Mouse (Mus musculus): ENCODE results near the gene Olfr1426. TPM values are rescaled to one million over a fixed set of nuclear protein-coding genes. Genes with fewer than 3 reads are reported as not detected.

Olfr1426 gene
- not detected for polyA plus RNA-seq (2014; fragmentation: Illumina TruSeq; extraction: RNeasy Lipid Tissue Mini Kit (QIAGEN cat#74804); ENCODE audit: low replicate concordance)

DNA sequence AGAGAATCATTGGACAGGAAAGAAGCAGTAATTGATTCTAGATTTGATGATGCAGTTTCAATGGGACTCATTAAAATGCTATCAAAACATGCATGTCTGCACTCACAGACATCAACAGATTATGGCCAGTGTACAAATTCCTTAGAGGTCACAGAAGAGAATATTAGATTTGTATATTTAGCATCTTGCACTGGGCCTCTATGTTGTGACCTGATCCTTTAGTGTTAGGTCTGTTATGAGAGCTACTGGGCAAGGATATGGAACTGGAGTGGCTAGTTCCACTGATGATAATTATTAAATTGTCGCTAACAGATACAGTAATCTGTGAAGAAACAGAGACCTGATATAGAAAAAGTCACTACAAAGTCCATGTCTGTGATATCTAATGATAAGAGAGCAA is at the start of gene Olfr1426:
Gene Olfr1426 (minus strand): TSS at position 101 of the 400 bp plus-strand sequence.

DNA sequence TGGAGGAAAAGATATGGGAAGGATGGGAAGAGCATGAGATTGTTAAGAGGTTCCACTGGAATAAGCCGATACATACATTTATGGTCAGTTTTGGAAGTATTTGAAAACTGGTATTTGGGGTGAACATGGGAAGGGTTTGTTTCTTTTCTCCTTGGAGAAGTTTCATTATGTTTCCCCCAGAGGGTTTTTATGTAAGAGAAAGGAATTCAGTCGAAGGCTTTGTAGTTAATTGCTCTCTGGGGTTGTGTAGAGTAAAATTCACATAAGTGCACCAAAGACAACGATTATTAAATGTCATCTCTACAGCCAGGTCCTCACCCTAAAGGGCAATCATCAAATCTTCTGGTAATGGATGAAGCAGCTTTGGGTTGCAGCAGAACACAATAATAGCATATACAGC is 31.3 kb upstream of the Olfr1426 start, which contains the start of gene Olfr76:
Gene Olfr76 (minus strand): TSS at position 101 of the 400 bp plus-strand sequence.

DNA sequence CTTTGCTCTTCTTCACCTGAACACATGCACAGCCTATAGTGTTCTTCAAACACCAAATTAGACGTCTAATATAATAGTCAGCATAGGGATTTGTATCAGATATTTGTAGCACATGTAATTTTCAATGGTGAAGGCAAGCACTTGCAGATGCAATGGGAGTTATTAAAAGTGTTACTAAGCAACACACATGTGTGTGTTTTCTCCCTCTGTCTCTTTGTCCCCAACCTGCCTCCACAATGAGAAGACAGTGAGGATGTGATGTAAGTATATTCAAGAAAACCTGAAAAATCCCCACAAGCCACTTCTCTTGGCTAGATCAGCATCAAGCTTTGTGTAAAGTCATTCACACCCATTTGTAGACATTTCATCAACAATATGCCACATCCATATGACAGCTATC is 24.0 kb upstream of the Olfr1426 start, which contains the start of gene Olfr1428:
Gene Olfr1428 (minus strand): TSS at position 101 of the 400 bp plus-strand sequence.

DNA sequence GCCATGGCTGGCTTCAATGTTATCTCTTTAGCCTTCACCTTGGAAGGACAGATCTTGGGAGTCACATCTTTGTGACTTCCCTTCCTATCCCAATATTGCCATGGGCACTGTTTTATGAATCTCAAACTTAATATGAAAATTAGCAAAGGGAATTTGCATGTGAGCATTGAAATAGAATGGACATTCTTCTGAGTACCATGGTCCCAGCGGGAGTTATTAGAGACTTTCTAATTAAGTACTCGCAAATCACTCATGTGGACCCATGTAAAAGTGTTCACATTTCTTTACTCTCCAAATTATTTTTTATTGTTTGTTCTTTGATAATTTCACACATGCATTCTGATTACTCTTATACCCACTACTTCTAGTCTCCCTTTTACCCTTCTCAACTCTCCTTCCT is 11.4 kb upstream of the Olfr1426 start, which contains the start of gene Olfr1427:
Gene Olfr1427 (minus strand): TSS at position 101 of the 400 bp plus-strand sequence.

DNA sequence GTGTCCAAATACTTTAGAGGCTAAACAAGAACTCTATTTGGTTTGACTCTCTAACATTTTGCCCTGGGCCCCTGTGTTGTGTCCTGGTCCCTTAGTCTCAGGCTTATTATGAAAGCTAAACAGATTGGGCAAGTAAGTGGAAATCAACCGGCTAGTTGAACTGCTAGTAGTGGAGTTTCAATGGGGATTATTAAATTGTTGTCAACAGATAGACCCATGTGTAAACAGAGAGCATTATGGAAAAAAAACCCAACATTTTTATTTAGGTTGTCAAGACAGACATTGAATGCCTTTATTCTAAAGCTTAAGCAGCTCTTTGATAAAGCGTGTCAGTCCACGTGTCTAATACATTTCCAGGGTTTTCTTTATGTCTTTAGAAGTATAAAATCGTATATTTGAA is 14.2 kb downstream of the Olfr1426 start, which contains the start of gene Olfr1425:
Gene Olfr1425 (minus strand): TSS at position 101 of the 400 bp plus-strand sequence.

DNA sequence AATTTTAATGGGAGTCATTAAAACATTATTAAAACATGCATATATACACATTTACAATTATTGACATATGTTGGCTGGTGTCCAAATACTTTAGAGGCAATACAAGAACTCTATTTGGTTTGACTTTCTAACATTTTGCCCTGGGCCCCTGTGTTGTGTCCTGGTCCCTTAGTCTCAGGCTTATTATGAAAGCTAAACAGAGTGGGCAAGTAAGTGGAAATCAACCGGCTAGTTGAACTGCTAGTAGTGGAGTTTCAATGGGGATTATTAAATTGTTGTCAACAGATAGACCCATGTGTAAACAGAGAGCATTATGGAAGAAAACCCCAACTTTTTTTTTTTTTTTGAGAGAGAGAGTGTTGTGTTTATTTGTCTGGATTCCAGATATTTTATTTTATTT is 29.2 kb downstream of the Olfr1426 start, which contains the start of gene Olfr1424:
Gene Olfr1424 (minus strand): TSS at position 101 of the 400 bp plus-strand sequence.

DNA sequence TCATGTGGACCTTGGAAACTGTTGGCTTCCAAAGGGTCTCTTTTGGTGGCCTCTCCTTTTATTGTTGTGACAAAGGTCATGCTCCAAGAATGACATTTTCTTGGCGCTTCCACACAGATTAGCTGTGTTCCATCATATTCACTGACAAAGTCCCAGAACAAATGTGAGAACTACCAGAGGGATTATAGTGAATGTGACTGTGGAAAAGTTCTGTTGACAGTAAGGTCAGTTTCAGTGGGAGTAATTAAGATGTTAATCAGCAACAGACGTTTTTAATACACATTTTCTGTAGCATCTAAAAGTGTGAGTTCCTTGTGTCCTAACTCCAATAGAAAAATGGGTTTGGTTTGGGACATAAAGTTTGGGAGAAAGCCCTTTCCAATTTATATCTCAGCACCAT is 50.6 kb downstream of the Olfr1426 start, which contains the start of gene Olfr1423:
Gene Olfr1423 (minus strand): TSS at position 101 of the 400 bp plus-strand sequence.

Other genes starting within 250 kb of the Olfr1426 start
- gene Olfr1418, start 230.9 kb downstream of the Olfr1426 start, polyA plus RNA-seq (2014; fragmentation: Illumina TruSeq; extraction: RNeasy Lipid Tissue Mini Kit (QIAGEN cat#74804); ENCODE audit: low replicate concordance) = not detected
- not detected for gene Olfr1419, start 216.9 kb downstream of the Olfr1426 start, polyA plus RNA-seq (2014; fragmentation: Illumina TruSeq; extraction: RNeasy Lipid Tissue Mini Kit (QIAGEN cat#74804); ENCODE audit: low replicate concordance)
- gene Olfr1420, start 205.4 kb downstream of the Olfr1426 start, polyA plus RNA-seq (2014; fragmentation: Illumina TruSeq; extraction: RNeasy Lipid Tissue Mini Kit (QIAGEN cat#74804); ENCODE audit: low replicate concordance) = not detected
- 34.9 TPM for gene Patl1, start 179.6 kb downstream of the Olfr1426 start, polyA plus RNA-seq (2014; fragmentation: Illumina TruSeq; extraction: RNeasy Lipid Tissue Mini Kit (QIAGEN cat#74804); ENCODE audit: low replicate concordance)
- 27.3 TPM for gene Osbp, start 126.1 kb downstream of the Olfr1426 start, polyA plus RNA-seq (2014; fragmentation: Illumina TruSeq; extraction: RNeasy Lipid Tissue Mini Kit (QIAGEN cat#74804); ENCODE audit: low replicate concordance)
- gene Olfr1423, start 50.7 kb downstream of the Olfr1426 start, polyA plus RNA-seq (2014; fragmentation: Illumina TruSeq; extraction: RNeasy Lipid Tissue Mini Kit (QIAGEN cat#74804); ENCODE audit: low replicate concordance) = not detected
- gene Olfr1424, start 29.3 kb downstream of the Olfr1426 start, polyA plus RNA-seq (2014; fragmentation: Illumina TruSeq; extraction: RNeasy Lipid Tissue Mini Kit (QIAGEN cat#74804); ENCODE audit: low replicate concordance) = not detected
- gene Olfr1425, start 14.3 kb downstream of the Olfr1426 start, polyA plus RNA-seq (2014; fragmentation: Illumina TruSeq; extraction: RNeasy Lipid Tissue Mini Kit (QIAGEN cat#74804); ENCODE audit: low replicate concordance) = not detected
- not detected for gene Olfr1427, start 11.3 kb upstream of the Olfr1426 start, polyA plus RNA-seq (2014; fragmentation: Illumina TruSeq; extraction: RNeasy Lipid Tissue Mini Kit (QIAGEN cat#74804); ENCODE audit: low replicate concordance)
- not detected for gene Olfr1428, start 23.9 kb upstream of the Olfr1426 start, polyA plus RNA-seq (2014; fragmentation: Illumina TruSeq; extraction: RNeasy Lipid Tissue Mini Kit (QIAGEN cat#74804); ENCODE audit: low replicate concordance)
- not detected for gene Olfr76, start 31.2 kb upstream of the Olfr1426 start, polyA plus RNA-seq (2014; fragmentation: Illumina TruSeq; extraction: RNeasy Lipid Tissue Mini Kit (QIAGEN cat#74804); ENCODE audit: low replicate concordance)
- gene Olfr1555-ps1, start 78.1 kb upstream of the Olfr1426 start, polyA plus RNA-seq (2014; fragmentation: Illumina TruSeq; extraction: RNeasy Lipid Tissue Mini Kit (QIAGEN cat#74804); ENCODE audit: low replicate concordance) = not detected
- gene Olfr1431, start 108.6 kb upstream of the Olfr1426 start, polyA plus RNA-seq (2014; fragmentation: Illumina TruSeq; extraction: RNeasy Lipid Tissue Mini Kit (QIAGEN cat#74804); ENCODE audit: low replicate concordance) = not detected
- not detected for gene Olfr1432, start 140.6 kb upstream of the Olfr1426 start, polyA plus RNA-seq (2014; fragmentation: Illumina TruSeq; extraction: RNeasy Lipid Tissue Mini Kit (QIAGEN cat#74804); ENCODE audit: low replicate concordance)
- gene Olfr262, start 149.6 kb upstream of the Olfr1426 start, polyA plus RNA-seq (2014; fragmentation: Illumina TruSeq; extraction: RNeasy Lipid Tissue Mini Kit (QIAGEN cat#74804); ENCODE audit: low replicate concordance) = not detected
- not detected for gene Olfr235, start 169.0 kb upstream of the Olfr1426 start, polyA plus RNA-seq (2014; fragmentation: Illumina TruSeq; extraction: RNeasy Lipid Tissue Mini Kit (QIAGEN cat#74804); ENCODE audit: low replicate concordance)
- gene Olfr1434, start 187.8 kb upstream of the Olfr1426 start, polyA plus RNA-seq (2014; fragmentation: Illumina TruSeq; extraction: RNeasy Lipid Tissue Mini Kit (QIAGEN cat#74804); ENCODE audit: low replicate concordance) = not detected
- gene Olfr1436, start 207.1 kb upstream of the Olfr1426 start, polyA plus RNA-seq (2014; fragmentation: Illumina TruSeq; extraction: RNeasy Lipid Tissue Mini Kit (QIAGEN cat#74804); ENCODE audit: low replicate concordance) = not detected
- not detected for gene Olfr1437, start 233.1 kb upstream of the Olfr1426 start, polyA plus RNA-seq (2014; fragmentation: Illumina TruSeq; extraction: RNeasy Lipid Tissue Mini Kit (QIAGEN cat#74804); ENCODE audit: low replicate concordance)
- not detected for gene Olfr1438-ps1, start 243.9 kb upstream of the Olfr1426 start, polyA plus RNA-seq (2014; fragmentation: Illumina TruSeq; extraction: RNeasy Lipid Tissue Mini Kit (QIAGEN cat#74804); ENCODE audit: low replicate concordance)

All from small intestine, adult 10 weeks (tissue).